Mouse (Mus musculus): ENCODE data around the gene Herc6. TPM values are rescaled to one million over a fixed set of nuclear protein-coding genes. Genes with fewer than 3 reads are reported as not detected.
"Not testable (repeated sequence)": the region's sequence is repeated elsewhere in the genome, so short reads cannot be mapped to it uniquely, and the experiment has no call there.

The Herc6 gene
- 10 to 100 TPM; 12.5 to 17.2 (median 14.6) TPM for total RNA-seq (2022)

DNA sequence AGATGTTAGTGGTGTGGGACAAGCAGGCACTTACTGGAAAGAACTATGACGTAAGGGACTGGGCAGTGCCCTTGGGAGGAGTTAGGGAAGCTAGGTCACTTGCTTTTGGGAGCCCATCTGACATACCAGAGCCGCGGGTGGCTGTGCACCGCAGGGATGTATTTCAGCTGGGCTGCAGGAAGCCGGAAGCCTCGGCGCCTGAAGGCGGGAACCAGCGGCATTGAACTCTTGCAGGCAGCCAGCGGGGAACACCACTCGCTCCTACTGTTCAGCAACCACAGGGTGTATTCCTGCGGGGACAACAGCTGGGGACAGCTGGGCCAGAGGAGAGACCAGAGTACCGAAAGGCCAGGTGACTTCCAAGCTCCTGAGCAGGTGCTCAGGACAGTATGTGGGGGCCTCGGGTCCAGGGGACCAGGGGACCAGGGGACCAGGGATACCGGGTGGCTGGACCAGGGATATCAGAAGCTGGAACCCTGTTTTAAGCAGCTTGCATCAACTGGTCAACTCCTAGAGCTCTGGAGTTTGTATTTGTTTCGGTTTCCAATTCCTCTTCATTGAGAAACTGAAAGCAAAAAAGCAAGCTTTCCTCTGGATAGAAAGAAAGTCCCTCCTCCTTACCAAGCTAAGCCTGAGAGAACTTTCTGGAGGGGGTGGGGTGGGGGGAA lies at the start of gene Herc6:
TSS of gene Herc6 (plus strand) at position 120 of the 668 bp plus-strand sequence.
- peak; percentile 37 to 60 for DNase-seq (ENCODE audit: low spot score in 2 of 2)

DNA sequence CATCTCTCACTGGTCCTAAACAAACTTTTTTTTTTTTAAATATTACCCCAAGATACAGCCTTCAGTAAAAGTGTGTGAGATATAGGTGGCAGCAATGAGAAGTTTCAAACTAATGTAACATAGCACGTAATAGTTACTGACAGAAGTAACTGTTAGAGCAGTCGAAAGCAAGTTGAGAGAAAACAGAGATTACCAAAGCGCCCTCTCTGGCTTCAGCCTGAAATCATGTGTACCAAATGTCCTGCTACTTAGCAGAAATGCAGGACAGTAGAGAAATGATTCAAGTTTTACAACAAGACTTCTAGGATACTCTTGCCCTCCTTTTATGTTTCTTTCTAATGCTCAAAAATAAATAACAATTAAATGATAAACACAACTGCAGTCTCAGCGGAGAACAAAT lies 49.8 kb upstream of the Herc6 start:
- DNase-seq (ENCODE audit: low spot score in 2 of 2), result no peak

DNA sequence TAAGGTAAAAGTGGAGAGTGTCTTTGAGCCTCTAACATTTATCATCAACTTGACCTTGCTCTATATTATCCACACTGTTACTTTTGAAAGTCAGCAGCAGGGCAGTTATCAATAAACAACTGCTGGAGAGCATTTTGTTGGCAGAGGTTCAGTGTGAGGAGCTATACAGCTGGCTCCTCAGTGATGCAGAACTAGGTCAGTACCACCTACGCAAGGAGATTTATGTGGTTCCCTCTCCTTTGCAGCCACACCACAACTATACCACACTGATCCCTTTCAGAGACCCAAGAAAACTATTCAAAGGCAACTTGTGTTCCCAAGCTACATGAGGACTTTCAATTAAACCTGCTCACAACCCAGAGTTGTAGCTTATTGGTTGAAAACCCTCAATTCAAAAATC lies 49.4 kb upstream of the Herc6 start:
- no peak for DNase-seq (ENCODE audit: low spot score in 2 of 2)

DNA sequence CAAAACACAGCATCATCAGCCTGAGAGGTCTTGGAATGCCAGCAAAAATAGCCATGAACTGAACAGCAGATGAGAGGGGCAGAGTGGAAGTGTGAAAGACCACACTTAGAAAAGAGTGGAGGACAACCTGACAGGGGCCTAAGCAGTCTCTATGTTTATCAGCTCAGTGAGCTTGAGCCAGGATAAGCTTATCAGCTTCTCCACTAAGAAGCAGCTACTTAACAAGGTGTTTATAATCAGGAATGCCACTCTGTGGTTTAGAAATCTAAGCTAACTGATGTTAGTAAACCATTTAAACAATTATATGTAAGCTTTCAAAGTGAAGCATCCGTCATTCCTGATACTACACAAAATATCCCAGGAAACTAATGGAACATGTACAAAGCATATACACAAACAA lies 48.8 kb upstream of the Herc6 start:
- DNase-seq (ENCODE audit: low spot score in 2 of 2), result no peak

DNA sequence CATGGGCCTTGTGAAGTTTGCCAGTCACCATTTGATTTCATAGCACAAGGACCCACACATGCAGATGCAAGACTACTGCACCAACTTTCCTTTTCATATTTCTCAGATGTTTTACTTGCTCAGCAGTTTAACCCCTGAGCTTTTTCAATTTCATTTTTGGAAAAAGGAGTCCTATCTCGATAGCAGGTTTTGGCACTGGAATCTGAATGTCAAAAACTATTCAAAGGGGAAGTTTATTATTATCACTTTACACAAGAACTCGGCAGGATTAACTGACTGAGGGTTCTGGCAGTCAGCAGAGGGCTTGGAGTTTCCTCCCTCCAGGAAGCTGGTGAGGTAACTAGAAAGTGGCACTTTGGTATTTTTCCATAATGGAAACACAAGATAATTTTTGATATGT lies 47.4 kb upstream of the Herc6 start:
- no peak for DNase-seq (ENCODE audit: low spot score in 2 of 2)

DNA sequence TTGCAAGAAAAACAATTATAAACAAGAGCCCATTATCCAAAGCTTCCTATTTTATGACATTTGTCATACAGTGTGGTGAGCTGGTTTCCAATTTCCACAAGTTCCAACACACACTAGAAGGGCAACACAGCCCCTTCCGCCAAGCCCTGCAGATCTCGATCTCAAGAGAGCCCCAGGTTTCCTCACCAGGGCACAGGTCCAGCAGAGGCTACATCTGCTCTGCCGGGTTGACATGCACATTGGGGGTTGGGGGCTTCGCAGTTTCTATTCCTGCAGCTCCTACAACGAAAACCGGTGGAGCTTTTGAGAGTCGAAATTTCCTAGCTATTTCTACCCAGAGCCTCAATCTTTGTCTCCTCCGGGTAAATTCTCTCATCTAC lies 46.6 kb upstream of the Herc6 start:
- no peak for DNase-seq (ENCODE audit: low spot score in 2 of 2)

DNA sequence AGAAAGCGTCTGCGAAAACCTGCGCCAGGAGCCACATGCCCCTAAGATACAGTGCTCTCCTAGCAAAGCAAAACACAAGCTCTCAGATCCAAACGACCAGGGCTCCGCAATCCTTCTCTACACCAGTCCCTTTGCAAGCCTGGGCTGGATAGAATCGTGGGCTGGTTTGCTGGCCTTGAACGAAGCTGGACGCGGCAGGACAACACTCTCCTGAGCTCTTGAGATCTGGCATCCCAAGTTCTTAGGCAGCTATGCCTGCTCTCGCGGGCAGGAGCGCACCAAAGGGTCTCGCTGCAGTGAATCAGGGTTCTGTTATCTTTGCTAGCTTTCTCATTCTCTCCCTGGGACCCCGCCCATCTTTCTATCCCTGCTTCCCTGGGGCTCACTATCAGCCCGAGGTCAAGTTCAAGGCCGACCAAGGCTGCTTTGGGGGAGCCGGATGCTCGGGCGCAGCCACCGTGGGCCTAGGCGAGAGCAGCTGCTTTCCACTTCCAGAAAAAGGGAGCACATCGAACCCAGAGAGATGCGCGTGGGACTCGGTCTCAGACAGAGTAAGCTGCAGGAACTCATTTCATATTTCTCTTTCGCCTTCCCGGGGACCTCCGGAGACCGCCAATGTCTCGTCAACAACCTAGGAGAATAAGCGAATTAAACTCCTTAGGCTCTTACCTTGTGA lies 46.1 kb upstream of the Herc6 start:
- DNase-seq (ENCODE audit: low spot score in 2 of 2), result peak in 1 of 2 experiments; percentile 42

DNA sequence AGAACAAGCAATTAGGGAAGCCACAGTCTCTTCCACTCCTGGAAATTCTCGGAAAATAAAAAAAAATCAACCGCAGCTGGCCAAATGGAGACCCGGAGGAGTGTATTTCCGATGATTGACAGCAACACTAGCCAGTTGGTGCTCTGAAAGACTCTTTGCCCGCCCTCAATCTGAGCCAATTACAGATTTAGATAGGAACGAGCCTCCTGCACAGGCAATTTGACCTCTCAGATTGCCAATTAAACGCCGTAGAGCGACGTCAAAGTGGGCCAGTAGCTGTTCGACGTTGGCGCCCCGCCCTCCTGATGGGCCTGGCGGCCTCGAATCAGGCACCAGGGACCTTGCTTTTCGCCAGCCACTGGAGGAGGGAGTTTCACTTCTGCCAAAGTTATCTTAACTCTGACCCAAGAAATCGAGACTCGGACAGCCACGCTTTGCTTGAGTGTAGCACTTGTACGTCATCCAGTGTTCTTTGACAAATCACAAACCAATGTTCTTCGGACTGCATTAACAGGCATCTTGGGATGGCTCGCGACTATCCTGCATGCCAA lies 45.3 kb upstream of the Herc6 start, which contains the start of gene Ppm1k:
TSS of gene Ppm1k (minus strand) at position 83 of the 551 bp plus-strand sequence.
- peak; percentile 95 to 99 for DNase-seq (ENCODE audit: low spot score in 2 of 2)

DNA sequence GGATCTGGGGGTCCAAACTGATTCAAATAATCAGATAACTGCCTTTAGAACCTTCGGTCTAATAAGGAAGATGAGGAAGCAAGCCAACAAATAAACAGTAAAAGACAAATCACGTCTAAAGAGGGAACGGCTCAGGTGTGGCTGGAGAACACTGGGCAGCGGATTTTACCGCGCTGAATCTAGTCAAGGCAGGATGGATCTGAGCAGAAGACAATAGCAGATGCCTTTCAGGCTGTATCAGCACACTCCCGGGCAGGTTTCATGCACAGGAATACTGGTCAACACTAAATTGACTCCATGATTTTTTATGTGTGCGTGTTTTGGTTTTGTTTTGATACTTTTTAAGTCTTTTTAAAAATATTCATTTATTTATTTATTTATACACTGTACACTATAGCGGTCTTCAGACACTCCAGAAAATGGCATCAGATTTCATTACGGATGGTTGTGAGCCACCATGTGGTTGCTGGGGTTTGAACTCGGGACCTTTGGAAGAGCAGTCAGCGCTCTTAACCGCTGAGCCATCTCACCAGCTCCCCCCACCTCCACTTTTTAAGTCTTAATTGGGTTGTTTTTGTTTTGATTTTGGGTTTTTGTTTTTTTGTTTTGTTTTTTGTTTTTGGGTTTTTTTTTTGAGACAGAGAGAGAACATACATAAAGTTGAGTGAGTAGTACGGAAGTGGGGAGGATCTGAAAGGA lies 44.7 kb upstream of the Herc6 start:
- no peak for DNase-seq (ENCODE audit: low spot score in 2 of 2)

DNA sequence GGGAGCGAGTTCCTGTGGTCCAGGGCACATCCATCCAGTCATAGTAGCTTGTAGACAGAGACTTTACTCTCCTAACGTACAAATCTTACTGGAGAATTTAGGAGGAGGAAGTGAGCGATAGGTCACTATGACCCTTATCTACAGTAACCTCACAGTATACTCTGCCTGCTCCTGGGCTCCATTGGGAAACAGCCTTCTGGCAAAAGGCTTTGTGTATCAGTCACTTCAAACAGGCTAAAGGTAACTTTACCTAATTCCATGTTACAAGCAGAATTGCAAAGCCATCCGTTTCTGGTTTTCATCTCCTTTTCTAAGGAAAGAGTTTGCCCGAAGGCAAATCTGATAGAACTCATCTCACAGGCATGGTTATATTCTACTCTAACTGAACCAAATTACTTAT lies 42.9 kb upstream of the Herc6 start:
- DNase-seq (ENCODE audit: low spot score in 2 of 2), result no peak

DNA sequence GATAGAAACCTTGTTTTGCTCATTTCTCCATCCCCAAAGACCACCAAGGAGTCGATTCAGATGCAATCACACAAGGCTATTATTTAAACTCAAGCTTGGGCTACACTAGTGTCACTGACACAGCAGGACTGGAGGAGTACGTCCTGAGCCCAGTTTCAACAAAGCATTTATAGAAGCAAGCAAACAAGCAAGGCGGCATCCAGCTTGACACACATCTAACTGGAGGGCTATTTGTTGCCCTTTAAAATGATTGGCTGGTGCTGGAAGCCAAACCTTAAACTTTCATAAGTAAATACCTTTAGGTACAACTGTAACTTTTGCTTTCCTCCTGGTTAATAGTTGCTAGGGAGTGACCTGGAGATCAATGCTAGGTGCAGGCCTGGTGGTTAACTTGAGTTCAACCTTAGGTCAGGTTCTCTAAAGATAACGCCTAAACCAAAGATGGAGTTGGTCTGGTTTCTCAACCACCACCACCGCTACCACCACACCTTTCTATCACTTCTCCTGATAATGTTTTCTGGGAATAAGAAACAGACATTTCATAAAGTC lies 39.8 kb upstream of the Herc6 start:
- no peak for DNase-seq (ENCODE audit: low spot score in 2 of 2)

DNA sequence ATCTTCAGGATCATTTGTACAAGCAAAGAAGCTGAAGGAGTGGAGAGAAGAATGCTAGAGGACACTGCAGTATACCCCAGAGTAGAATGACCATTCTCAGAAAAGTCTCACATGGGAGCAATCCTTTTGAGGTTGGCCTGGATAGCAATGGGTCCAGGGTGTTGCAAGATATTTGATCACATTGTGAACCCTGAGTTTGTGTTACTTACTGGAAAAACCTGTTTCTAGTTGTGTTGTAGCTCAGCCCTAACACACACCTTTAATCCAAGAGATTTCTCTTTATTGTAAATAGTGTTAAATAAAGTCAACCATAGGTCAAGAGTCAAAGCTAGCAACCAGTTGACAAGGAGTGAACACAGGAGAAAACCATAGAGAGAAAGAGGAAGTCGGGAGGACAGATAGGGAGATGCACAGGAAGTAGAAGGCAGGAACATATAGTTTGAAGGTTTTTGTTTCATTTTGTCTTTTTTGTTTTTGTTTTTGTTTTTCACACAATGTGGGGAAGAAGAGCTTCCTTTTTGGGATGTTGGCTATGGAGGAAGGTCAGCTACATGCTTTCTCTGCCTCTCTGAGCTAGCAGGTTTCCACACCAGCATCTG lies 39.0 kb upstream of the Herc6 start:
- DNase-seq (ENCODE audit: low spot score in 2 of 2), result no peak

DNA sequence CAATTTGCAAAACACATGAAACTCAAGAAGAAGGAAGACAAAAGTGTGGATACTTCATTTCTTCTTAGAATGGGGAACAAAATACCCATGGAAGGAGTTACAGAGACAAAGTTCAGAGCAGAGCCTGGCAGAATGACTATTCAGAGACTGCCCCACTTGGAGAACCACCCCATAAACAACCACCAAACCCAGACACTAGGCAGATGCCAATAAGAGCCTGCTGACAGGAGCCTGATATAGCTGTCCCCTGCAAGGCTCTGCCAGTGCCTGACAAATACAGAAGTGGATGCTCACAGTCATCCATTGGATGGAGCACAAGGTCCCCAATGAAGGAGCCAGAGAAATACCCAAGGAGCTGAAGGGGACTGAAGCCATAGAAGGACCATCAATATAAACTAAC lies 37.2 kb upstream of the Herc6 start:
- not testable (repeated sequence) for DNase-seq (ENCODE audit: low spot score in 2 of 2)

DNA sequence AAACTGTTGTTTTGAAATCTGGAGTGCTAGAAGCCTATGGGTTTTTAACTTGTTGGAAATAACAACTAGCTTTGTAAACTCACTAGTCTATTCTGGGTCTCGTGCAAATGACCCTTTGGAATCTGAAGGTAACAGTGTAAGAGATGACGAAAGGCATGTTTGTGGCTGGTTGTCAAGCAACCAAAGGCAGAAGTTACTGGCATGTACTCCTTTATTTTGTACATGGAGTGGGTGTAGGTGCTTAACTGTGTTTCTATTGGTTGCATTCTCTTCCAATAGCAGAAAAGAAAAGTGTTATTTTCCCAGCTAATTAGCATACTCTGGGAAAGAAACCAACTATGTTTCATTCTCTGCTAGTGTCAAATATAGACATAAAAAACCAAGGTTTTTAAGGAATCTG lies 35.9 kb upstream of the Herc6 start:
- no peak for DNase-seq (ENCODE audit: low spot score in 2 of 2)

DNA sequence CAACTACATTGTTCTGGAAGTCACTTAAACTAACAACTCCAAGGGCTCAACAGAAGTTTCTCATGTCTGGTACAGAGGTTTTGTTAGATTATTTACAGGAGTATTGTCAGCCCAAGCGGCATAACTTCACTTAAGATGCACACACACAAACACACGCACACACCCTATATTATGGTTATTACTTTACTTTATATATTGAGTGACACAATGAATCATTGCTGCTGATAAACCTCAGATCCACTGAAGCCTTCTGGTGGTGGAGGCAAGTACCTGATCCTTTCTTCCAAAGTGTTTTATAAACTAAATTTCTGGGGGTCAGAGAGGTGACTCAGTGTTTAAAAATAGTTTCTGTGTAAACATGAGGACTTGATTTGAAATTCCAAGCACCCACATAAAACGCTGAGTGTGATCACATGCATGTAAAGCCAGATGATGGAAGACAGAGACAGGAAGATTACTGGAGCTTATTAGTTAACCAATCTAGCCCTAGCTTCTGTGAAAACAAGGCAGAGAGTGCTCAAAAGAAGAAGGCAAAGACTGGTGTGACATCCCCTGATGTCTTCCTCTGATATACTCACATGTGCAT lies 29.5 kb upstream of the Herc6 start:
- no peak for DNase-seq (ENCODE audit: low spot score in 2 of 2)

DNA sequence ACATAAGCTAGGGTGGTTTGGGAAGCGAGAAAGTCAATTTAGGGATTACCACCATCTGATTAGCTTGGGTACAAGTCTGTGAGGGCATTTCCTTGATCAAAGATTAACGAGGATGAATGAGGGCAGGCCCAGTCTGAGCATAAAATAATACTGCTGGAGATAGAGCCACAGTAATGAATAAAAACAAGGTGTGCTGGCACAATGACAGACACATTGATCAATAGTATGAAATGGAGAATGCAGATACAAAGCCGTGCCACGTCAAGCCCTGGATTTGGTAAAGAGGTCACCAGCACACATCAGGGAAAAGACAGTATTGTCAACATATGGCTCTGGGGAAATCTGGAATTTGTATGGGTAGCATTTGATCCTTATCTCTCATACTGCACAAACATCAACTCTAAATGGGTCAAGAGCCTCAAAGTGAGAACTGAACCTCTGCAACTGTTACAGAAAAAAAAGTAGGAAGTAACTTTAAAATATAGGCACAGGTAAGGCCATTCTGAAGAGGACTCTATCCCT lies 22.9 kb upstream of the Herc6 start:
- DNase-seq (ENCODE audit: low spot score in 2 of 2), result no peak

DNA sequence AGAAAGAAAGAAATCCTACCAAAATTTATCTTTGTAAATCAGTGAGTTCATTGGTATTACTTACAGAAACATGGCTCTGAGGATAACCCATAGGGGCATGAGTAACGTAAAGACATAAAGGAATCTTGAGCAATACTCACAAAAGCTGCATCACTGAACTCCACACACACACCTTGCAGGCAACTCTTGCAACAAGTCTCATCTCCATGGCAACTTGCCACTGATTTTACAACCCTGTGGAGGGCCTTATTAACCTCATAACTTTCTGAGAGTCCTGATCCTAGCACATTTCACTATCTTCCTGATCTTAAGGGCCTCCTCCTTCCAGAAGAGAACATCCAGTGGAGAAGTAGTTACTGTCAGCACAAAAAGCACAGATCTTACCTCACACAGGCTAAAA lies 17.3 kb upstream of the Herc6 start:
- DNase-seq (ENCODE audit: low spot score in 2 of 2), result no peak

DNA sequence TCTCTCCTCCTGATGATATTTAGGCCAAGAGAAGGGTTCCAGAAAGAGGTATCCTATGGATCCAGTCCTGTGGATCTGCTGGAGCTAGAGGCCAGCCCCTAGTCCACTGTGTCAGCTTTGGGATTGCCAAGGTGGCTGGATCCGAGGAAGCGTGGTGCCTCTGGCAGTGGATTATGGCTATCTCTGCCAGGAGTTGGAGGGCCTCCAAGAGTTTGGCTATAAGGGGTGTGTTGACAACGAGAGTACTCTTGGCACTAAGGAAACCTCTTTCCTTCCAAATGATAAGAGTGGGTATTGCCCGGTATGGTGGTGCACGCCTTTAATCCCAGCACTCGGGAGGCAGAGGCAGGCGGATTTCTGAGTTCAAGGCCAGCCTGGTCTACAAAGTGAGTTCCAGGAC lies 15.3 kb upstream of the Herc6 start:
- no peak for DNase-seq (ENCODE audit: low spot score in 2 of 2)

DNA sequence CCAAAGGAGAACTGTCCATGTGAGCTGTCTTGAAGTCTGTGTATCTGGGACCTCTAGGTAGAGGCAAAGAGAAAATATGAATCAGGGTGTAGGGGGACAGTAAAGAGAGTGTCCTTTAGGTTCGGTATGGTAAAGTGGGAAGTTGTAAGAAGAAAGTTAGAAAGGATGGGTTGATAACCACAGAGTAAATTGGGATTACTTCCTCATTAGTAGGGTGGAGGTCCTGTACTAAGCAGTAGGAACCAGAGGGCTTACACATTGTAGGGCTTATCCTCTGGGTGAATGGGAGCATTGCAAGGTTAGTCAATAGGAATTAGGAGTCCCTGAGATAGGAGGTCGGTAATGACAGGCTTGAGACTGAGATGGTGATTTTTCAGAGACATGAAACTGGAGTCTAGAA lies 13.2 kb upstream of the Herc6 start:
- no peak for DNase-seq (ENCODE audit: low spot score in 2 of 2)

DNA sequence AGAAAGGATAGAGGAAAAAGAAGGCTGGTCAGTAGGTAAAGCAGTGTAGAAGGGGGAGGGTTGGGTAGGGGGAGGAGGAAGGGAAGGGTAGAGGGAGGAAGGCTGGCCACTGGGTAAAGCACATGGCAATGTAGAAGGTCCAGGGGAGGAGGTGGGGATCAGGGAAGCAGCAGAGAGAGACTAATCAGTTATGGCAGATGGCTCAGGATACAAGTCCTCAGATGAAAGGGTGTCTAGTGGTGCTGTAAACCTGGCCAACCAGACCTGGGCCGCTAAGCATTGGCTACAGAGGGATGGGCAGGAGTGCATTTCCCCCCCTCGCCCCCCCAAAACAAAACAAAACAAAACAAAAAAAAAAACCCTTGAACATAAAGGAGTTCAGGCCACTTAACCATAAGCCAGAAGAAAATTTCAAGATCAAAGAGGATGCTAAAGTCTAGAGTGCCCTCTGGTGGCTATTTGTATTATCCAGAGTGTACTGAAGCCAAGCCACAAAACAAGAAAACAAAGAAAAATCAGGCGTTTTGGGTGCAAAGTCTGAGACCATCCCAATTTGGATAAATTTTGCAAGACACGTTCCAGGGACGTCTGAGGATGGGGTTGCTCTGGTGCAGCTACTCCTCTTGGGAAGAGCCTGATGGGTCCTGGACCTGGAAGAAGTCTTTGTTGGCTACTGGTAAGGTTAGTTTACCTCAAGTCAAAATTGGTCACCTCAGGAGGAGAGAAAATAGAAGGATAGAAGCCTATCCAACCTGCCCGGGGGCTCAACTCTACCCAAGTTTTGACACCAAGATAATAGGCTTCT lies 10.4 kb upstream of the Herc6 start:
- DNase-seq (ENCODE audit: low spot score in 2 of 2), result no peak

Data from left cerebral cortex, adult 8-10 months (tissue).